Mouse (Mus musculus) mouse embryonic stem cell (cell line): Measurements from ENCODE around the gene Gm3336.

ENCODE experiments used
- in situ Hi-C, 2 experiments: fragments of 300-500 bp; cut with MboI; formaldehyde crosslinking; loops; 1 replicate in 1 of 2; 3 replicates in 1 of 2; pipeline ENCODE4 v1.14.3; 2019 to 2020; ENCODE audit warnings: low sequenced_read_pairs in 2 of 2, low pct_unique_long_range_greater_than_20kb in 1 of 2, mixed read lengths in 1 of 2; ENCODE audit not compliant: unreplicated experiment in 1 of 2

Gm3336 gene

DNA sequence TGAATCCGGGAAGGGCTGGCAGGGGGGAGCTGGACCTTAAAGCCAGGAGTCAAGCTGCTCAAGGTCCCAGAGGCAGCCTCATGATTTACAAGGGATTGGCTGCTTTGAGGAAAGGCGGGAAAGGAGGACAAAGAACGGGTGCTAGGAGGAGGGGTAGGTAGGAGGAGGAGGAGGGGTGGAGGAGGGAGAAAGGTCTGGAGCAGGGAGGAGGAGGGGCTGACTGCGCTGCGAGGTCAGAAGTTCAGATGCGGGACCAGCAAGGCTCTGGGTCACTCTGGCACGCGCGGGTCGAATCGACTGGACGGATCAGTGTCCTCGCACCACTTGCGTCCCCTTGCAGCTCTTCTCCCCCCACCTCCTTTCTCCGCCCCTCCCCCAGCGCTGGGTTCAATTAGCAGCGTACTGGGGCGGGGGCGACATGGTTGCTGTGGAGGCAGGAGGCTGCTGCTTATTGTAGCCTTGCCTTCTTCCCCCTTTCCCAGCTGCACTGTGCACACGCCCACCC is 26.6 kb upstream of the Gm3336 start:
- in situ Hi-C loops: no loop called here

DNA sequence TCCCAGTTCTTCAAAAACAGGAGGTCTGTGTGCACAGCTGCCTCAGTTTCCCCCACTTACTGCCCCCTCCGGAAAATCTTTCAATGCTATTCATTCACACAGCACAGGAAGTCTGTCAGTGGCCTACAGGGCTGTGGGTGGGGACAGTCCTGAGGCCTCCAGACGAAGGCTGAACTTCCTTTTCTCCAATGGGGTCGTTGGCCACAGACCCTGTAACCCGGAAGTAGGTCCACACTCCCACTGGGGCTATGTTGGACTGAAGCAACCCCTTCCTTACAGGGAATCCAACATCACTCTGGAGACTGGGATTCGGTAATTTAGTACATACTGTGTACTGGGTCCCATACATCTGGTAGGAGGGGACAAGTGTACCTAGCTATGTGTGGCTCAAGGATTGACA is 24.7 kb upstream of the Gm3336 start:
- in situ Hi-C loops: no loop called here

DNA sequence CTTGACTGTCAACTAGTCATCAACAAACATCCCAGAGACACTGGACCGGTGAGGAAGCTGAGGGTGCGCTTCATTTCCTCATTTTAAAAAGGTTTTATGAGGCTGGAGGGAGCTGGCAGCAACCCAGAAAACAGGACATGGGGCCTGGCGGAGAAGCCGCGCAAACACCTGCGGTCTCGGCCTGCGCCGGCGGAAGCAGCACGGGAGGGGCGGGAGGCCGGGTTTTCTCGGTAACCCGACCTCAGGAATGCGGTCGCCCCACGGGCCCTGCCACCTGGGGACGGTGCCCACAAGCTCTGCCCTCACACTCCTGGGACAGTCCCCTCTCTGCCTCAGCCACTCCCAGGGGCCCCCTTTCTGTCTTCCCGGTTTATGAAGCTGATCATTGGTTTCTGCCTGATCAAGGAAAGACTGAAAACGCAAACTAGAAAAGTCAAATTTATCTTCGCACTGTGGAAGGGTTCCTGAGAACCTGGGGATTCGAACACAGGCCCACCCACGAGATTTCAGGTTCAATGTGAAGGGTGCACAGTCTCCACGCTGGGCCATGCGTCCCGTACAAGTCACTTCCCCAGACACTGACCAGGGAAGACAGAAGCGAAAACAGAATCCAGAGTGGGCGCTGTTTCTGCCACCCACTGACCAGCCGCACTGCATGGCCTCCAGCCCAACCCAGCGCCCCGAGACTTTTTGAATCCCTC is 22.9 kb upstream of the Gm3336 start:
- in situ Hi-C loops: no loop called here

DNA sequence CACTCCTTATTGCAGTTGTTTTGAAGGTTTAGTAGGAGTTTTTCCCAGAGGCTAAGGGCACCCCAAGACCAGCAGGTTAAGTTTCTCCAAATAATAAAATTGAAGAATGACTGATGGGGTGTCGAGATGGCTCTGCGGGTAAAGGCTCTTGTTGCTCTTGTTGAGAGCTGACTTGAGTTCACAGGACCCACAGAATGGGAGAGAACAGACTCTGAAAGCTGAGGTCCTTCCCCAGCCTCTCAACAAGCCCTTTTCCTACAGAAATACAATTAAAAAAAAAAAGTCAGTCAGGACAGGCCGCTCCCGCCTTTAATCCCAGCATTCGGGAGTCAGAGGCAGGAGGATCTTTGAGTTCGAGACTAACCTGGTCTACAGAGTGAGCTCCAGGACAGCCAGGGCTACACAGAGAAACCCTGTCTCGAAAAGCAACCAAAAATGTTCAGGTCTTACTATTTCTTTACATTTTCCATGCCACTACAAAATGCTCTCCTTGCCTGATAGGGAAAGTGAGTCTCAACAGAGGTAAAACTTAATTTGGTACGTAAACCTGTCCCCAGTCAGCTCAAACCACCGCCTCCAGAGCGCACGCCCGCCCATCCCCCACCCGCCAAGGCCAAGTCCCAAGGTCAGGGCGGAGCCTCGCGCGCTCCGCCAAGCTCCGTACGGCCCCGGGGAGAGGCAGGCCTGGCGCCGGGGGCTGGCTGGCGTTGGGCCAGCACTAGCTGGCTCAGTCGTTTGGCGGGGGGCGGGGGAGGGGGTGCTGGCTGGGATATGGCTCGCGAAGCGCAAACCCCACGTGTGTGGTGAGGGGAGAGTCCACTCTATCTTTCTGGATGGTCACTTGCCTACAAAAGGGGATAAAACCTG is 22.1 kb upstream of the Gm3336 start:
- in situ Hi-C loops: no loop called here

DNA sequence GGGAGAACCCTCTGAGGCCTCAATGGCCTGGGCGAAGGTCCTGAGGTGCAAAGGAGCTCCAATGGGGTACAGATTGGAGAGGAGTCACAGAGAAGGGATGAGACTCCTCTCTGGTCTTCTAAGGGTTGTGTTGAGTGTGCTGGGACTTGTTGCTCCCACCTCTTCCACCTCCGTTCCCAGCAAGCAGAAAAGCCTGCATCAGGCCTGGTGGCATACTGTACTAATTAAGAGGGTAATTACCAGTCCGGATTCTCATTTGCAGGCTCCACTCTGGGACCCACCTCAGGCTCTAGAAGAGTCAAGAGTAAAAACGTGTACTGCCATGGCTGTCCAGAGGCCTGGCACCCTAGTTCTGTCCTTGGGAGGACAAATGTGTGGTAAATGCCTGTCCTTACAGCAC is 21.4 kb upstream of the Gm3336 start:
- in situ Hi-C loops: no loop called here

DNA sequence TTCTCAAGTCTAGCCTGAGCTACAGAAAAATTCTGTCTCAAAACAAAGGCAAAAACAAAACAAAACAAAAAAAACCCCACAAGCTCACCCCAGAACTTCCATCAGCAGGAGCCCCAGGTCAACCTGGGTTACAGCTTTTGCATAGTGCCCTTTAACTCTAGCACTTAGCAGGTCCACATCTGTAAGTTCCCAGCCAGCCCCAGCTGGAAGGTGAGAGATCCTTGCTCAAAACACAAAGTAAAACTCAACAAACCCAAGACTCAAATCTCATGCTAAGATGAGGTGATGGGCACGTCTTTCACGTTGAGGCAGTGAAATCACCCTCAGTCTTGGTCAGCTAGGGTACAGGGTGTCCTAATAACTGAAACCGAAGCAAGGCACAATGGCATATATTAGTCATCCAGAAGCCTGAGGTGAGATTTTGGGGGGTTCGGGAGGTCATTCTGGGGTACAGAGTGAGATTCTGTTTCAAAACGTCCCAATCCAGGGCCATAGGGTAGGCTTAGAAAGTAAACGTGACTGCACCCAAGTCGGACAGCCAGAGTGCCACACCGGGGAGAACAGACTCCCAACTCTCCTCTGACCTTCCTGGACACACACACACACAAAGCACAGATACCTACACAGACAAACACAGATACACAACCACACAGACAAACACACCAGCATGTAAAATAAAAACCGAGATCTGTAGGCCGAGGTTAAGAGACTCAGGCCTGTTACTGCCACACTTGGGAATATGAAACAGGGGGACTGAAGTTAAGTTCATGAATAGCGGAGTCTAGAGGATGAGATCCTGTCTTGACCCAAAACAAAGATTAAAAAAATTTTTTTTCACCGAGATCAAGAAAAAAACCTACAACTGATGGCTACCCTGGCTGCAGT is 20.7 kb upstream of the Gm3336 start:
- in situ Hi-C loops: no loop called here

DNA sequence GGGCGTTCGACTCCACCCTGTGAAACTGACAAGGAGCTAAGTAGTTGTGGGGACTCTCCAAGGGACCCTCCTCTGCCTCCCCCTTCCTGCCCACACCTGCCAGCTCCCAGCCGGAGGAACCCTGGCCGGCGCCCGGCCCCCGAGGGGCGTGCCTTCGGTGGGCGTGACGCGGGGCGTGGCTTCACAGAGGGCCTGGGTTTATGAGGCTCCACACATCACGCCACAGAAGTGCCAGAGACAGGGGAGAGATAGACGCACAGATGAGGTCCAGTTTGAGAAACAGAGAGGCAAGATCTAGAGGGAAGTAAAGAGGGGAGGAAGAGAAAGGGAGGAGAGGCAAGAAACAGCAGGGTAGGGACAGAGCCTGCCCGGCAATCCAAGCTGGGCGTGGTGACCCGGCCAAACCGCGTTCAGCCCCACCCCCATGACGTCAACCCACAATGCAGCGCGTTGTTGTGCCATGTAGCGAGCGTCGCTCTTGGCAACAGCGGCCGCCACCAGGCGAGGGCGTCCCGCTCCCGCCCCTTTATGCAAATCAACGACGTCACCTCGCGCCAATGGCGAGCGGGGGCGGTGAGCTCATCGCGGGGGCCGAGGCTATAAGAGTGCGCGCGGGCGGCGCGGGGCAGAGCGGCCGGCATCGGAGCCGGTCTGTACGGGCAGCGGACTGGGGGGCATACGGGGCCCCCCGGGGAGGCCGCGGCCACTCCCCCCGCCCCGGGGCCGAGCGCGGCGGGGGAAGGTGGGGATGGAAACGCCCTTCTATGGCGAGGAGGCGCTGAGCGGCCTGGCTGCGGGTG is 19.8 kb upstream of the Gm3336 start, which contains the start of gene Jund:
Gene Jund (plus strand): TSS at position 640 of the 800 bp plus-strand sequence.
- in situ Hi-C loops: no loop called here

DNA sequence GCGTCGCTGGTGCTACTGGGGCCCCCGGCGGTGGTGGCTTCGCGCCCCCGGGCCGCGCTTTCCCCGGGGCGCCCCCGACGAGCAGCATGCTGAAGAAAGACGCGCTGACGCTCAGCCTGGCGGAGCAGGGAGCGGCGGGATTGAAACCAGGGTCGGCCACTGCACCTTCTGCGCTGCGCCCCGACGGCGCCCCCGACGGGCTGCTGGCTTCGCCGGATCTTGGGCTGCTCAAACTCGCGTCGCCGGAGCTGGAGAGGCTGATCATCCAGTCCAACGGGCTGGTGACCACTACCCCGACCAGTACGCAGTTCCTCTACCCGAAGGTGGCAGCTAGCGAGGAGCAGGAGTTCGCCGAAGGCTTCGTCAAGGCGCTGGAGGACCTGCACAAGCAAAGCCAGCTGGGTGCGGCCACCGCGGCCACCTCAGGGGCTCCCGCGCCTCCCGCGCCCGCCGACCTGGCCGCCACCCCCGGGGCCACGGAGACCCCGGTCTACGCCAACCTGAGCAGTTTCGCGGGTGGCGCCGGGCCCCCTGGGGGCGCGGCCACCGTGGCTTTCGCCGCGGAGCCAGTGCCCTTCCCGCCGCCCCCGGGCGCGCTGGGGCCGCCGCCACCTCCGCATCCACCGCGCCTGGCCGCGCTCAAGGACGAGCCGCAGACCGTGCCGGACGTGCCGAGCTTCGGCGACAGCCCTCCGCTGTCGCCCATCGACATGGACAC is 19.1 kb upstream of the Gm3336 start:
- in situ Hi-C loops: no loop called here

DNA sequence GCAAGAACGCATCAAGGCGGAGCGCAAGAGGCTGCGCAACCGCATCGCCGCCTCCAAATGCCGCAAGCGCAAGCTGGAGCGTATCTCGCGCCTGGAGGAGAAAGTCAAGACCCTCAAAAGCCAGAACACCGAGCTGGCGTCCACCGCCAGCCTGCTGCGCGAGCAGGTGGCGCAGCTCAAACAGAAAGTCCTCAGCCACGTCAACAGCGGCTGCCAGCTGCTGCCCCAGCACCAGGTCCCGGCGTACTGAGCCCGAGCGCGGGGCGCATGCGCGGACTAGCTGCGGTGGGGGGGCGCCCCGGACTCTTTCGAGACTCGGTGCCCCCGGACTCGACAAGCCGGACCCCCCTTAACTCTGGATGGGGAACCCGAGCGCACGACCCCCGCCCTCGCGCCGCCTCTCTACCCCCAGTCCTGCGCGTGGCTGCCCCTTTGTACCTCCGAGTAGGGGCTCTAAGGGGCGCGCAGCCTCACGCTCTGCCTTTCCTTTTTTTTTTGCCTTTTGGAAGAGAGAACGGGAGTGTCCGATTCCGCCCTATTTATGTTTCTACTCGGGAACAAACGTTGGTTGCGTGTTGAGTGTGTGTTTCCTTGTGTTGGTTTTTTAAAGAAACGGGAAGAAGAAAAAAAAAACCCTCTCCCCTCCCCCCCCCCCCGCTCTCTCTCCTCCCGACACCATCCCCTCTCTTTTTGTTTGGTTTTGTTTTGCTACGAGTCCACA is 18.3 kb upstream of the Gm3336 start:
- in situ Hi-C loops: no loop called here

DNA sequence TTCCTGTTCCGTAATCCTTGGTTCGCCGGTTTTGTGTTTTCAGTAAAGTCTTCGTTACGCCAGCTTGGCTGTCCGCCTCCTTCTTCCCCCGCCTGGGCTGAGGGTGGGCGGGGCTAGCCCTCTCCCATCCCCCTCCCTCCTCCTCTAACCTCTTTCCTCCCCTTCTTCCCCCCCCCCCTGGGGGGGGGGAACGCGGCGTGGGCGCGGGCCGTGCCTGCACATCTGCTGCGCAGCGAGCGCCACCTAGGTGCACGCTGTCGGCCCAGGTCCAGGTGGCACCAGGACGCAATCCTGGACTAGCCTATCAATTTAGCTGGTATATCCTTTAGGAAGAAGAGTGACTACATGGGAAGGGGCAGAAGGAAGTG is 17.8 kb upstream of the Gm3336 start:
- in situ Hi-C loops: no loop called here

DNA sequence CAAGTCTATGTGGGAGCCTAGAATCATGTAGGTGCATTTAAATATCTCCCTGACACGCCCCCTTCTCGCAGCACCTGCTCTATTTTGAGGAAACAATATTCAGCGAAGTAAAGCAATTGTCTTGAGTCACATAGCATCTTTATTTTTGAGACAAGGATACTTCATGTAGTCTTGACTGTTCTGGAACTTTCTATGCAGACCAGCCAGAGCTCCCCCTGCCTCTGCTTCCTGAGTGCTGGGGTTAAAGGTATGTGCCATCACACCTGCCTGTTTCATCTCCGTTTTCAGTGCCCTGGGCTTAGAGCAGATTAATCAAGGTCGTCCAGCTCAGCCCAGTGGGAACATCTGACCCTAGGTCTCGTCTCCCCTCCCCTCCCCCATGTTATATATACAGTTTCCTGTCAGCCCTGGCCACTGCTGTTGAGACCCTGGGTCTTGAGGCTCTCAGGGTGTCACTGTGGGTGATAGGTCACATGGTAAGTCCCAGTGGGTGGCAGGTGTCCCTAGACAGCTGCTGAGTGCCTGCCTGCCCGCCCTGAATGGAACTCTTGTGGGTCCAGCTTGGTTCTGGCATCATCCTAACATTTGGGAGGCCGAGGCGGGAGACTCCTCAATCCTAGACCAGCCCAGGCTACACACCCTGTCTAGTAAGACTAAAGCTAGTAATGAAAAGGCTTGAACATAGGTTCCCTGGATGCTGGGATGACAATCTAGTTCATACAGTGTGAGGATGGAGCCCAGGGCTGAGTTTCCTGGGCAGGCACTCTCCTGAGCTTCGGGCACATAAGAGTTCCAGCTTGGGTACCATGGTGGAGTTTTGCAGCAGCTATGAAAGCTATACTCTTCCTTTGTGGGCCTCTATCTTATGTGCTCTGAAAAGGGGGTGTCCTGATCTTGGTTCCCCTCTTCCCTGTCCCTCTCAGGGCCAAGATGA is 17.0 kb upstream of the Gm3336 start:
- in situ Hi-C loops: no loop called here

DNA sequence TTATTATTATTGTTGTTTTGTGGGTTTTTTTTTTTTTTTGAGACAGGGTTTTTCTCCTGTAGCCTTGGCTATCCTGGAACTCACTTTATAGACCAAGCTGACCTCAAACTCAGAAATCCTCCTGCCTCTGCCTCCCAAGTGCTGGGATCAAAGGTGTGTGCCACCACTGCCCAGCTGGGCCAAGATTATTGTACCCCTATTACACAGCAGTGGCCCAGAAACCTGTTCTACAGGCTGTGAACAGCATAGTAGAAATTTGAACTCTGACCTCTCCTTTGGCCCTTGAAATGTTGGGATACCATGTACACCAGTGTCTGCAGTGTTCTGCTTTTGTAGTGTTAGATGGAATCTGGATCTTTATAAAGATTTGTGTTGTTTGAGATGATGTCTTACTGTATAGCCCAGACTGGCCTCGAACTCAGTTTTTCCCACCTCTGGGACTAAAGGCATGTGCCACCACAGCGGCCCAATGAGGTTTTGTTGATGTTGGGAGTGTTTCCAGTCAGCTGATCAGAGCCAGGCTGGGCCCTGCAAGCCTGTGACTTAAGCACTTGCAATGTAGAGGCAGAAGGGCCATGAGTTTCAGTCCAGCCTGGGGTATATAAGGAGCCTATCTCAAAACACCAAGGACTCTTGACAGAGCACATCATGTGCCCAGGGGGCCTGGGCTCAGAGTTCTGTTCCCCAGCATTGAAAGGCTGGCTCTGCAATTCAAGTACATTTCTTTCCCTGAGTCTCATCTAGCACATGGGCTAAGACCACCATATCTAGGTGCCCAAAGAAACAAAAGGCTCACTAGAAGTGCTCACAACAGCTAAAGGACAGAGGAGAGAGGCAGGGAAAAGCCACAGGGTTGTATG is 16.1 kb upstream of the Gm3336 start:
- in situ Hi-C loops: no loop called here

DNA sequence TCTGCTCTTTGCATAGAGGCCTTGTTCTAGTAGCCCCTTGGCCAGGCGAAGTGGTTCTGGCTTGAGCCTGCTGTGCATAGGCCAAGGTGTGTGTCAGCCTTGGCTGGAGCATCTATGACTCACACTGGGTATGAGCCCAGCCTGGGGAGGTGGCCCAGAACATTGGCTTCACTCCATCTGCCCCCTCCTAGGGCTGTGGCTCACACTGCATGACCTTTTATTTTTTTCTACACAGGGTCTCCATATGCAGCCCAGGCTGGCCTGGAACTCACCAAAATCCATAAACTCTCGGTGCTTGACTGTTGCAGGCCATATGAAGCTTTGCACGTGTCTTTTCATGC is 15.5 kb upstream of the Gm3336 start:
- in situ Hi-C loops: no loop called here

DNA sequence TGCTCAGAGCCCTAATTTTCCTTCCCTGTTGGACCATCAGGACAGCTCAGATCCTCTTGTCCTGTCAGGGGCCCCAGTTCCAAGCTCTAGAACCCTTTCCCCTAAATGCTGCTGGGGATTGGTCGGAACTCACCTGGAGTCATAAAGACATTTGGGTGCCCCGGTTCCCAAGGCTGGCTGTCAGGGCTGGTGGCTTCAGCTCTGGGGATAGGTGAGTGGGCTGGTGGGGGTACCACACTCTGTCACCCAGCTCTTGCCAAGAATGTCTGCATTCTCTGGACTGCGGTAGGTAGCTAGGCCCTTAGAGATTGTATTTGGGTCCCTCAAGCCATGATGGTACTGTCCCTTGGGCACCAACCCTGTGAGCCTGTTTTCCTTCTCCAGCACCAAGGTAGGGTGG is 15.1 kb upstream of the Gm3336 start, which contains the start of gene Iqcn:
Gene Iqcn (plus strand): TSS at position 171 of the 400 bp plus-strand sequence.
- in situ Hi-C loops: no loop called here

DNA sequence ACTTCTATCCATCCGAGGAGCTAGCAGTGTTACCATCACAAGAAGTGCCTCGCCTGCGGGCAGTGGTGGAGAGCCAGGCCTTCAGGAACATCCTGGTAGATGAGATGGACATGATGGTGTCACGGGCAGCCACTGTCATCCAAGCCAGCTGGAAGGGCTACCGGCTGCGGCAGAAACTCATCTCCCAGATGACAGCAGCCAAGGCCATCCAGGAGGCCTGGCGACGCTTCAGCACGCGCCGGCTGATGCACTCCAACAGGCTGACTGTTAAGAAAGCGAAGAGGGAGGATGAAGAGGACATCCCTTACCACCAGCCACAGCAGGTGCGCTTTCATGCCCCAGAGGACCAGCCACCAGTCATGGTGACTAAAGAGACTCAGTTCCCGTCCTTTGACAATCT is 10.1 kb upstream of the Gm3336 start:
- in situ Hi-C loops: no loop called here
